Mouse (Mus musculus) adrenal gland, adult 8-10 months (tissue): ENCODE measurements around the gene Tmem205. TPM values are rescaled to one million over a fixed set of nuclear protein-coding genes. Genes with fewer than 3 reads are reported as not detected.

Experiments used
- DNase-seq: peaks from one replicate; pipeline ENCODE4 v3.0.0; 2022
- total RNA-seq, 4 experiments: library from RNA; stranded (reverse); gene quantifications; 2 replicates each; pipeline ENCODE4 v1.2.4; 2022

Gene Tmem205
- total RNA-seq: 100 to 1,000 TPM; 375 to 588 (median 495) TPM

- DNase-seq: peak; percentile 97
Measured at GRCm38 (mm10) chr9:21927208-21927753, at the start of gene Tmem205, which contains the start of gene Ccdc159. Gene Tmem205, minus strand, starts transcription at chr9:21927556. Gene Ccdc159, plus strand, starts transcription at chr9:21927471.

GRCm38 (mm10) chr9:21976626-21977175 lies 49.3 kb upstream of the Tmem205 start:
- no peak for DNase-seq

GRCm38 (mm10) chr9:21969304-21969703 lies 41.9 kb upstream of the Tmem205 start:
- no peak for DNase-seq

- DNase-seq: no peak
Measured at GRCm38 (mm10) chr9:21968883-21969282, 41.5 kb upstream of the Tmem205 start.

- no peak for DNase-seq
Measured at GRCm38 (mm10) chr9:21963417-21963816, 36.1 kb upstream of the Tmem205 start, which contains the start of gene Epor. Gene Epor, minus strand, starts transcription at chr9:21963506.

GRCm38 (mm10) chr9:21962416-21963059 lies 35.2 kb upstream of the Tmem205 start:
- DNase-seq: no peak

- no peak for DNase-seq
Measured at GRCm38 (mm10) chr9:21962010-21962409, 34.7 kb upstream of the Tmem205 start.

- DNase-seq: no peak
Measured at GRCm38 (mm10) chr9:21961366-21961980, 34.1 kb upstream of the Tmem205 start.

GRCm38 (mm10) chr9:21960558-21961208 lies 33.3 kb upstream of the Tmem205 start:
- no peak for DNase-seq

GRCm38 (mm10) chr9:21960135-21960534 lies 32.8 kb upstream of the Tmem205 start:
- DNase-seq: no peak

GRCm38 (mm10) chr9:21959244-21959643 lies 31.9 kb upstream of the Tmem205 start:
- no peak for DNase-seq

- no peak for DNase-seq
Measured at GRCm38 (mm10) chr9:21958372-21958771, 31.0 kb upstream of the Tmem205 start.

- peak; percentile 97 for DNase-seq
Measured at GRCm38 (mm10) chr9:21955570-21956281, 28.4 kb upstream of the Tmem205 start, which contains the start of gene Swsap1. Gene Swsap1, plus strand, starts transcription at chr9:21955755.

GRCm38 (mm10) chr9:21955225-21955569 lies 27.8 kb upstream of the Tmem205 start:
- no peak for DNase-seq

- no peak for DNase-seq
Measured at GRCm38 (mm10) chr9:21954635-21955034, 27.3 kb upstream of the Tmem205 start.

- no peak for DNase-seq
Measured at GRCm38 (mm10) chr9:21953600-21953999, 26.2 kb upstream of the Tmem205 start.

- DNase-seq: no peak
Measured at GRCm38 (mm10) chr9:21951977-21952376, 24.6 kb upstream of the Tmem205 start.

- DNase-seq: no peak
Measured at GRCm38 (mm10) chr9:21950322-21950721, 23.0 kb upstream of the Tmem205 start.

- DNase-seq: no peak
Measured at GRCm38 (mm10) chr9:21948790-21949189, 21.4 kb upstream of the Tmem205 start.

GRCm38 (mm10) chr9:21948146-21948545 lies 20.8 kb upstream of the Tmem205 start:
- no peak for DNase-seq

- DNase-seq: no peak
Measured at GRCm38 (mm10) chr9:21947540-21948130, 20.3 kb upstream of the Tmem205 start.

- no peak for DNase-seq
Measured at GRCm38 (mm10) chr9:21944267-21944666, 16.9 kb upstream of the Tmem205 start.
